In genomic region chr16:38679431-38680021, GRCm38 (mm10) we compare ENCODE assay signal across 7 mouse cellular contexts. TPM values are rescaled to one million over a fixed set of nuclear protein-coding genes. Genes with fewer than 3 reads are reported as not detected.
DNase-seq lines count a peak whose midpoint lies in the region; ATAC-seq lines count a peak whose summit lies in the region.

No protein-coding gene starts in this region.

- H3K27ac ChIP-seq in lung, embryonic 15.5 days, result peak overlapping the region; percentile 44
- H3K27ac ChIP-seq in forebrain, embryonic 14.5 days (ENCODE audit: low read depth, low read length), result no peak overlapping the region

- DNase-seq in CD4-positive, CD25-positive, alpha-beta regulatory T cell, adult 2 months (ENCODE audit: low read depth, low spot score), result peak; percentile 25
- DNase-seq in NIH3T3 (ENCODE audit: low read depth), result peak; percentile 23
- peak; percentile 41 to 49 for DNase-seq in heart, postnatal 10 days
- no peak for DNase-seq in right cerebral cortex, adult 18-20 months
- no peak for DNase-seq in testis, postnatal 14 days (ENCODE audit: low spot score)
- no peak for DNase-seq in forebrain, embryonic 14.5 days (ENCODE audit: low spot score)

- peak overlapping the region; percentile 30 for H3K4me2 ChIP-seq in lung, embryonic 15.5 days
- H3K4me2 ChIP-seq in forebrain, embryonic 14.5 days (ENCODE audit: low read length), result no peak overlapping the region

- intact Hi-C loops in heart, postnatal 10 days (cut with DNase I), result no loop called here

- no peaks in the 10 kb centered on the region for H3K27me3 ChIP-seq in lung, embryonic 15.5 days
- no peaks in the 10 kb centered on the region for H3K27me3 ChIP-seq in forebrain, embryonic 14.5 days (replicated peaks; ENCODE audit: control insufficient read depth, insufficient read depth, low read length)

- WGBS in lung, embryonic 15.5 days, result 36% methylated on average over 12 of the region's 12 CpGs
- 63% methylated on average over 12 of the region's 12 CpGs for WGBS in forebrain, embryonic 14.5 days

- H3K9me3 ChIP-seq in lung, embryonic 15.5 days, result no peaks in the 10 kb centered on the region
- no peaks in the 10 kb centered on the region for H3K9me3 ChIP-seq in forebrain, embryonic 14.5 days (replicated peaks; ENCODE audit: control insufficient read depth, low read length)

- H3K9ac ChIP-seq in lung, embryonic 15.5 days, result no peak overlapping the region
- no peak overlapping the region for H3K9ac ChIP-seq in forebrain, embryonic 14.5 days (ENCODE audit: low read length)

- H3K36me3 ChIP-seq in lung, embryonic 15.5 days, result no peaks in the 10 kb centered on the region
- no peaks in the 10 kb centered on the region for H3K36me3 ChIP-seq in forebrain, embryonic 14.5 days (ENCODE audit: control insufficient read depth, insufficient read depth, low read length)

- H3K4me1 ChIP-seq in lung, embryonic 15.5 days, result peaks cover 14% of the 10 kb centered on the region
- no peaks in the 10 kb centered on the region for H3K4me1 ChIP-seq in forebrain, embryonic 14.5 days (ENCODE audit: control insufficient read depth, insufficient read depth, low read length)

- no peak for ATAC-seq in lung, embryonic 15.5 days (ENCODE audit: borderline replicate concordance, extremely low read depth, low FRiP score, low TSS enrichment)
- no peak for ATAC-seq in forebrain, embryonic 14.5 days

- no peak overlapping the region for H3K4me3 ChIP-seq in lung, embryonic 15.5 days
- no peak overlapping the region for H3K4me3 ChIP-seq in forebrain, embryonic 14.5 days (ENCODE audit: low read depth, low read length)

RNA-seq across cellular contexts. Expression of gene Arhgap31, which starts 33.5 kb away (rescaled TPM):
- 10 to 100 TPM; 58.3 to 65.7 TPM for total RNA-seq in heart, postnatal 10 days (2021)
- polyA plus RNA-seq in lung, embryonic 15.5 days (2015; fragmentation: Nextera tagmentation; extraction: Ambion mirVana), result 16.7 and 19.9 TPM in 2 replicates
- 2.5 and 3.6 TPM in 2 replicates for polyA plus RNA-seq in forebrain, embryonic 14.5 days (2014; fragmentation: Nextera tagmentation; extraction: Ambion mirVana)

Comparison
In these comparisons a context has a peak if more than half of its experiments do, and no peak if none do; other contexts are left out.
1. DNase-seq: peak in CD4-positive, CD25-positive, alpha-beta regulatory T cell, adult 2 months (single experiment), NIH3T3 (single experiment) and heart, postnatal 10 days (2 of 2); none in right cerebral cortex, adult 18-20 months (single experiment), testis, postnatal 14 days (single experiment) and forebrain, embryonic 14.5 days (single experiment).